Mouse (Mus musculus): Measurements from ENCODE around the gene Mrpl38.

Gene Mrpl38

DNA sequence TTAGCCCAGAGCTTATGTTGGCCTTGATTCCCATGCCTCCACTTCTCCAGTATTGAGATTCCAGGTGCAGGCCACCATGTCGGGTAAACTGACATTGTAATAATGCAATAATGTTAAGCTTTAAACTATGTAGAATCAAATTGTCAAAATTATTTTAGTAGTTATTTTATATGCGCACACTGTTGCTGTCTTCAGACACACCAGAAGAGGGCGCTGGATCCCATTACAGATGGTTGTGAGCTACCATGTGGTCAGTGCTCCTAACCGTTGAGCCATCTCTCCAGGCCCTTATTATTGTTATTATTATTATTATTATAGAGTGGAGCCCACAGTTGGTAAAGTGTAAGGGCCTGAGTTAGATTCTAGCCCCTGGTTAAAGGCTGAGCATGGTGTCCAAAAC lies 27.6 kb downstream of the Mrpl38 start:
- DNase-seq (ENCODE audit: low spot score): no peak

DNA sequence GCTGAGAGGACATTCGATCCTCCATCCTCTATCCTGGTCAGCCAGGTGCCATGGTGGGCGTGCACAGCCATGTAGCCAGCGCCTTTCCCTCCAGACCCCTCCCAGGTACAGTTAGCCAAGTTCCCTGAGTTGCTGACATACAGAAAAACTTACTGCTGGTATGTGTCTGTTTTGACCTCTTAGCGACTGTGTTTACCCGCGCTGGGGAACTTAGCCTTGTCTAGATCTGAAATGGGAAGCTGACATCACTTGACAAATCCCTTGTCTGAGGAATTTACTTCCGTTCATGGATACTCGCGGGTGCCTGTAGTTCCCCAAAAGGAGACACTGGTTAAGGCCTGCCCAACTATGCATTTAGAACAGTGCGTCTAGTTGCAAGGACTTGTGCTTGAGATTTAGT lies 28.1 kb downstream of the Mrpl38 start:
- DNase-seq (ENCODE audit: low spot score): no peak

DNA sequence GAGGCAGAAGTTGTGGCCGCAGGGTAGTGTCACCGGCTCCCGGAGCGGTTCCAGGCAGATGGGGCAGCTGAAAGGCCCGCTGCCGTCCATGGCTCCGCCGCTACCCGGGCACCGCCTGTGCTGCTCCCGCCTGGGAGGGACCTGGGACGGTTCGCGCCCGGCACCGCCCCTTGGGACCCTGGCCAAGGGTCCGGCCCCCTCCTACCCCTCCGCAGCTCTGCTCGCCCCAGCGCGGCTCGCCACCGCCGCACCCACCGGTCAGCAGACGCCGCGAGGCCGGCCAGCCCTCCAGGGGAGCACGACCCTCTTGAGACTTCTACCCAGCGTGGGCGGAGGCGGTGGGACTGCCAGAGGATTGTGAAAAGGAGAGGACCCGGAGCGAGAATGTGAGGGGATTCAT lies 28.5 kb downstream of the Mrpl38 start:
- DNase-seq (ENCODE audit: low spot score): peak; percentile 81

DNA sequence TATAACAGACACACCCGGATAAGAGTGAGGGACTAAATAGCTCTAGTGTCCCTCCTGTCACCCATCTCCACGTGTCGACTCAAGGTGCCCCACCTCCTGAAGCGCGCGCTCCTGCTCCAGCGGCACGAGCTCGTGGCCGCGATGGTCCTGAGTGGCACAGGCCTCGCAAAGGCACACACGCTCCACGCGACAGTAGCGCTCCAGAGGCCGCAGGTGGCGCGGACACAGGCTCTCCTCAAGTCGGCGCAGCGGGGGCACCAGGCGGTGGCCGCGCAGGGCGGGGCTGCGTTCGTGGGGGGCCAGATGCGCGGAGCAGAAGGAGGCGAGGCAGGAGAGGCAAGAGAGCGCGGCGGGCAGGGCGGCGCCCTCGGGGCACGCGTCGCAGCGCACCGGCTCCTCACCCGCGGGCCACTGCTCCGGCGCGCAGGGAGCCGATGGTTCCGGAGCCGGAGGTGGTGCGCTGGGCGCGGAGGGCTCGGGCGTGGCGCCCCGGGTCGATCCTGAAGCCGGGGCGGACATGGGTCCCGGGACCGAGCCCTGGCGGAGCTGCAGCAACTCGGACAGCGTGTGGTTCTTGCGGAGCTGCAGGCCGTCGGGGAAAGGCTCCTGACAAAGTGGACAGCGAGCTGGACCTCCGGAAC lies 29.1 kb downstream of the Mrpl38 start:
- DNase-seq (ENCODE audit: low spot score): no peak

DNA sequence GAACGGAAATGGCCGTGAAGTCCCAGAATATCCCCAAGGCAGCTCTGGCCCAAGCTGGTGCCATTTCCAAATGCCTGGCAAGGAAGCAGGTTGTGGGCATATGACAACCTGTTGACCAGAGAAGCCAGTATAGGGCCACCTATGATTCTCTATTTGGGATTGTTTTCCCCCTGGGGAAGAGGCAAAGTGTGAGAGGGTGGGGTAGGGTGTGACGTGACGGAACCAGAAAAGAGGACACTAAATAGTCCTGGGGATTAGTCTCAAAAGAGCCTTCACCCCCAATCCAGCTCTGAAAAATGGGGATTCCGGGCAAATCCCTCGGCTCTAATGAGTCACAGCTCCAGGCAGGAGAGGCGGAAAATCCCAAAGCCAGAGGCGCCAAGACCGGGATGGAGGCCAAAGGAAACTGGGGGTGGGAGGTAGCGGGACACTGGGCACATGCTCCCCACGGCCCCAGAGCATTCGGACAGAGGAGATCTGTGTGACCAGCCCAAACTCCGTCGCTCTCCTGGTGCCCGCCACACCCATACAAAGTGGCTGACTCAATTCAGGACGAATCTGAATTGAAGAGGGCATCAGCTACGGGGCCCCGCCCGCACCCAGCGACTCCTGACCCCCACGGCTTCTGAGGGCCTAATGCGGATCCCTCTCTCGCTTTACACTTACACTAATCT lies 30.1 kb downstream of the Mrpl38 start:
- DNase-seq (ENCODE audit: low spot score): no peak

DNA sequence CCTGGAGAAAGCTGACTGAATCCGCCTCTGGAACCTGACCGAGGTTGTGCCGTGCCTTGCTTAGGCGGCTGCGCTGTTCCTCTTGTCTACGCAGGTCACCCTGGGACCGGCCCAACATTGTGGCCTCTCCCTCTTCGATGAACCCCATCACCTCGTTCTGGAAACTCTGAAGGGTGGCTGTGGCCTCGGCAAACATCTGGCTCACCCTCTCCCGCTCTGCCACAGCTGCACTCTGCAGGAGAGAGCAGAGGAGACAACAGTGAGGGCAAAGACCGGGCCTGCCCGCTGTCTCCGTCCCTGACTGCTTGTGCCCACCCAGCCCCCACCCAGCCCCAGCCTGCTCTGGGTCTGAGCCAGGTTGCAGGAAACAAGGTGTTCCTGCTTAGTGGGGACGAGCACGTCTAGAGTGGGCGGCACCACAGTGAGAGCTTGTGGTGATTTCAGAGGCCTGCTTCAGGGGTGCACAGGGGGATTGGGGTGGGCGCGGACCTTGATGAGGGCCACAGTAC lies 30.8 kb downstream of the Mrpl38 start:
- DNase-seq (ENCODE audit: low spot score): peak; percentile 52

DNA sequence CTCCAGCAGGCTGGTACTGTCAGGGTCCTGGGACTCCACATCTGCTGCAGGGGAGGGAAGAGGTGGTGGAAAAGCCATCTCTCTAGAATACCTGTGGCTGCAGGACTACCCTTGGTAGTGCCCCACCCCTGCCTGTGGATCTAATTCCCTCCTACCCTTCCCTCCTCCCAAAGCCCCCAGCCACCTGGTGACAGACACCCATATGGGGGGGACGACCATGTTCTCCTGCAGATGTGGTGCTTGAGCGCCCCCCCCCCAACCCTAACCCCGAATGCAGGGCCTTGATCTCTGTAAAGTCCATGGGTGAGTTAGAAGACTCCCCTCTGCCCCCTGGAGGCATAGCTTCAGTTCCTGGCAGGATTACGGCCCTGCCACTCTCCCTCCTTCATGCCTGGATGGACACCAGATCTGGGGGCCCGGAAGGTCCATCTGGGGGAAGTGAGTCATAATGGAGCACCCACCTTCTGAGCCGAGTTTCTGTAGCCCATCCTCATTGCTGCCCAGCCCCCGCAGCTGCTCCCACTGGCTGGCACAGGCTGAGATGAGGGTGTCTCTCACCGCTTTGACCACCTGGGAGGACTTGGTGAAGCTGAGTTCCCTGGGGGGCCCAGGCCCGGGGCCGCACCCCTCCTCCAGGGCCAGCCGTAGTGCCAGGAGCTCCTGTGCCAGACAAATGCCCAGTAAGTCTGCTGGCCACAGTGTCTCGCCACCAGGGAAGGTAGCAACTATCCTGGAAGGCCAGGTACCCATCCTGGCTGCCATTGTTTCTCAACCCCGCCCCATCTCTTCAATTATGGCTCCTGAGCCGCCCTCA lies 31.5 kb downstream of the Mrpl38 start:
- peak; percentile 34 for DNase-seq (ENCODE audit: low spot score)

DNA sequence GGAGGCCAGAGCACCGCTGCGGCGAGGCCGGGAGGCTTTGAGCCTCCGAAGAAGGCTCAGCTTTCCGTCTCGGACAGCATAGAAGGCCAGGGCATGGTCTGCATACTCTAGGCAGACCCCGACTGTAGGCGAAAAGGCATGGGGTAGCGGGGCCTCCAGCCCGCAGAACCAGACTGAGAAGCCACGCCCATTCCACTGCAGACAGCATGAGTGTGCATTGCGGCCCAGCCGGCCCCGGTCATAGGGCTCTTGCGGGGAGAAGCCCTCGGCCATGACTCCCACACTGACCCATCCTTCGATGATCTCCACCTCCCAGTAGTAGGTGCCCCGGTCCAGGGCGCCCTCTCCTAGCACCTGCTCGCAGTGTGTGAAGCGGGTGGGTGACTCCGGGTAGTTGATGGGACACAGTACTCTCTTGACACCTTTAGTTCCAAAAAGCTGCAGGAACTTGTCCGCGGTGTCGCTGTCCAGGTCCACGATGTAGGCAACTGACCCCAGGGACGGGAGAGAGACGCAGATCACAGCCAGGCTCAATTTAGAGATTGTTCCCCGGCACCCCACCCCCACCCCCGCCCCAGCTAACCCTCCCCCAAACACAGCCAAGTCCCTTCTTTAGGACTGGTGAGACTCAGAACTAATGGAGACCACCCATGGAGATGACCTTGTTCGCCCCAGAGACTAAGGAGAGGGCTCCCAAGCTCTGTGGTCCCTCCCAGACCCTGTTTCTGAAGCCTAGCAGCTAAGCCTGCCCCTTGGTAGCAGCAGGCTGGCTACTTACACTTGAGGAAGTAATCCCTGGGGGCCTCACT lies 32.3 kb downstream of the Mrpl38 start:
- peak; percentile 27 for DNase-seq (ENCODE audit: low spot score)

DNA sequence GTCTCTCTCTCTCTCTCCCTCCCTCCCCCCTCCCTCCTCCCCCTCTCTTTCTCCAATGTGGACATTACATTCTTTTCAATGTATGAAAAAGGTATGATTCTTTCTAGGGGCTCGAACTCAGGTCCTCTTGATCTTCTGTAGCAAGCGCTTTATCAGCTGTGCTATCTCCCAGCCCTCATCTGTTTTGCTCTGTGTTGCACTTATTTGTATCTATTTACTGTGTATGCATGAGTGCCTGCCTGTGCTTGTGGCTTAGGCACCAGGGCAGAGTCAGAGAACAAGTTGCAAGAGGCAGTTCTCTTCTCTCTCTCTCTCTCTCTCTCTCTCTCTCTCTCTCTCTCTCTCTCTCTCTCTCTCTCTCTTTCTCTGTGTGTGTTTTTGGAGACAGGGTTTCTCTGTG lies 33.6 kb downstream of the Mrpl38 start:
- no peak for DNase-seq (ENCODE audit: low spot score)

DNA sequence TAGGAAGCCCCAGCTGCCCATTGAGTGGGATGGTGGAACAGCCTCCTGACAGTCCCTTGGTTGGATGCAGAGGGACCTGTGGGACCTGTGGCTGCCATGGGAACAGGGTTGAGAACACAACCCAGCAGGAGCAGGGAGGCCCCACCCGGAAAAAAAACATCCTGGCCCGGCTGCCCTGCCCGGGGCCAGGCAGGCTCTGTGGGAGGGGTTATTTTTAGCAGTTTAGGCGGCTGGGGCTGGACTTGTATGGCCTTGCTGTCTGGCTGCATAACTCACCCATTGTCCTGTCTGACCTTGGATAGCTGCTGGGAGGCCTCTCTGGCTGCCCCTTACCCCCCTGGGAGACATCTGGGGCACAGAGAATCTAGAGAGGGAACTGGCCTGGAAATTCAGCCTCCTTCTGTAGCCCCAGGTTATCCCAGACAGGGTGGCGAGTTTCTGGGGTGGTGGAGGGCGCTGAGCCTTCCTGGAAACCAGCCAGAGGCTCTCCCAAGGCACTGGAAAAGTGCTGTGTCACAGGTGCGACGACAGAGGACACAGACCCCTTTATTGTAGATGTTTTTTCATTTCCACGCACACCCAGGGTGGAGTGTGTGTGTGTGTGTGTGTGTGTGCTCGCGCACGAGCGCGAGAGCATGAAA lies 34.5 kb downstream of the Mrpl38 start:
- peak; percentile 87 for DNase-seq (ENCODE audit: low spot score)

DNA sequence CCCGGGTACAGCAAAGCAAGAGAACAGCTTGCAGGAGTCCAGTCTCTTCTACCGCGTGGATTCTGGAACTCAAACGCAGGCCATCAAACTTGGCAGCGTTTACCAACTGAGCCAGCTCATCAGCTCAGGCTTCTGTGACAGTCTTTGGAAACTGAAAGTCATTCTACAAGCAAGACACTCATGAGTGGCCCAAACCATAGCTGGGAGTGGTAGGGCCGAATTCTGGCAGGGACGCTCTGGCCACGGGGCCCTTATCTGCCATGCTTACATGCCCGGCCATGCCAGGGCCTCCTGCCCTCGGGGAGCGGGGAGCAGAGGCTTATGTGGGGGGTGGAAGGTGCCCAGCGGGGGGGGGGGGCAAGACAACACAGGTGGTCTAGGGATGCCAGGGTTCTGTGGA lies 35.1 kb downstream of the Mrpl38 start:
- DNase-seq (ENCODE audit: low spot score): no peak

DNA sequence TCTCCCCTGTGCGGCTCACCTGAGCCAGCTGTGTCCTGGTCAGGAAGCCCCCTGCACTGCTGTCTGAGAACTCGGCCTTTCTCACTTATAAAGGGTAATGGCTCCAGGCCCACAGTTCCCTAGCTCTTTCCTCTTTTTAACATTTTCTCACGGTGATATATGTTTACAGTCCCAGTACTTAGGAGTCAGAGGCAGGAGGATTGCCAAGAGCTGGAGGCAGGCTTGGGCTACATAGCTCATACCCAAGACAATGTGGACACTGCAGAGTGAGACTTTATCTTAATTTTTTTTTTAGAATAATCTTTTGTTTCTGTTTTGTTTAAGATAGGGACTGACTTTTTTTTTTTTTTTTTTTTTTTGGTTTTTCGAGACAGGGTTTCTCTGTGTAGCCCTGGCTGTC lies 36.2 kb downstream of the Mrpl38 start:
- peak; percentile 43 for DNase-seq (ENCODE audit: low spot score)

DNA sequence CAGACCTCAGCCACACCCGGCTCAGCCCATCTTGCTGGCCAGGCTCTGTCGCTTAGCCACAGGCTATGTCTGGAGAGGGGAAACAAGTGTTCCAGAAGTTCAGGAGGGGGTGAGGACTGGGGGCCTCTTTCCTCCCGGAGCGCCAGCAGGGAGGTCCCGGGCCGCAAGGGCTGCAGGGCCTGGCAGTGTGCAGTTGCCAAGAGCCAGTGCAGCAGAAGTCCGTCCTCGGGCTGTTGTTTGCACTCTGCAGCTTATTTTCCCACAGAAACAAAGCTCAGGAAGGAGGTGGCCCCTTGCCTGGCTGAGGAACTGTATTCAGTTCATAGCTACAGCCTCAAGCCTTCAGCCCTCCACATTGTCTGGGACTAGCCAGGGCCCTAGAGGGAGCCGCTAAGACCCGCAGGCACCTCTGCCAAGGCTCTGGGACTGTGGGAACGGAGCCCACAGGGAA lies 36.7 kb downstream of the Mrpl38 start:
- DNase-seq (ENCODE audit: low spot score): peak; percentile 61

DNA sequence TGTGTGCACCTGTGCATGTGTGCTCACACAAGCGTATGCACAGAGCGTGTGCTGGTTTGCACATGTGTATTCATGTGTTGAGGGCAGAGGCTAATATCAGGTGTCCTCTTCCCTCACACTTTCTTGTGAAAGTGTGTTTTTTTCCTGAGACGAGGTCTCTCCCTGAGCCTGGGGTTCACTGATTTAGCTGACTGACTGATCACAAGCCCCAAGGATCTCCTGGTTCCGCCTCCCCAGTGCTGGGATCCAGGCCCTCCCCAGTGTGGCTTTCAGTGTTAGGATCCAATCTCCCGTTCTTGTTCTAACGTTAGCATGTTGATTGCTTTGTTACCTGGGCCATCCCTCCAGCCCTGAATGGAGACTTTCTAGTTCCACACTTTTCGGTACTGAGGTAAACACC lies 37.8 kb downstream of the Mrpl38 start:
- DNase-seq (ENCODE audit: low spot score): no peak

DNA sequence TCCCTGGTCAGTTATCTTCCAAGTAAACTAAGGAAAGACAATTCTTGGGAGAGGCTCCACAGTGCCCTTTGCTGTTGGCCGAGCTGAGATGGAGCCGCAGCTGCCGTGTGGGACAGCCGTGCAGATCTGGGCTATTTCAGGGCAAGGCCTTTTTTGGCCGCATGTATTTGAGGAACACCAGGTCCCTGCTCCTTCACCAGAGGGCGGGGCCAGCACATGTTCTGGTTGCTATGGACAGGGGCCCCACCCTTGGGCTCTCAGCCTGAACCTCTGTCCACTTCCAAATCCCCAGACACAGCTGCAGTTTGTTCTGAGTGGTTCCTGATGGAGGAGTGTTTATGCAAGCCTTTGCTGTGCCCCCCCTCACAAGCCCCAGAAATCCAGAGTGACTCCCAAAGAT lies 38.3 kb downstream of the Mrpl38 start:
- DNase-seq (ENCODE audit: low spot score): peak; percentile 82

DNA sequence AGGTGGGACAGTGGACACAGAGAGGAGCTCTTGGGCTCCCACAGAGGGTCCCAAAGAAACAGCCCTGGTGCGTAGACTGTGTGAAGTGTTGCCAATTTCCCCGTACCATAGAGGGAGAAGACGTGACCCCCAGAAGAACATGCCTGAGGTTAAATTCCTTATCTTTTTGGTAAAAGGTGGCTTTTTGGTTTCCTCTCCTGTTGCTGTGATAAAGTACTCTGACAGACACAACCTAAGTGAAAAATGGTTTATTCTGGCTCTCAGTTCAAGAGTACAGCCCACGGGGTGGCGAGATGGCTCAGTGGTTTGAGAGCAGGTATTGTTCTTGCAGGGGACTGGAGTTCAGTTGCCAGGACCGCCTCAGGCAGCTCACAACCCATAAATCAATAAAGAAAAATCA lies 39.2 kb downstream of the Mrpl38 start:
- no peak for DNase-seq (ENCODE audit: low spot score)

DNA sequence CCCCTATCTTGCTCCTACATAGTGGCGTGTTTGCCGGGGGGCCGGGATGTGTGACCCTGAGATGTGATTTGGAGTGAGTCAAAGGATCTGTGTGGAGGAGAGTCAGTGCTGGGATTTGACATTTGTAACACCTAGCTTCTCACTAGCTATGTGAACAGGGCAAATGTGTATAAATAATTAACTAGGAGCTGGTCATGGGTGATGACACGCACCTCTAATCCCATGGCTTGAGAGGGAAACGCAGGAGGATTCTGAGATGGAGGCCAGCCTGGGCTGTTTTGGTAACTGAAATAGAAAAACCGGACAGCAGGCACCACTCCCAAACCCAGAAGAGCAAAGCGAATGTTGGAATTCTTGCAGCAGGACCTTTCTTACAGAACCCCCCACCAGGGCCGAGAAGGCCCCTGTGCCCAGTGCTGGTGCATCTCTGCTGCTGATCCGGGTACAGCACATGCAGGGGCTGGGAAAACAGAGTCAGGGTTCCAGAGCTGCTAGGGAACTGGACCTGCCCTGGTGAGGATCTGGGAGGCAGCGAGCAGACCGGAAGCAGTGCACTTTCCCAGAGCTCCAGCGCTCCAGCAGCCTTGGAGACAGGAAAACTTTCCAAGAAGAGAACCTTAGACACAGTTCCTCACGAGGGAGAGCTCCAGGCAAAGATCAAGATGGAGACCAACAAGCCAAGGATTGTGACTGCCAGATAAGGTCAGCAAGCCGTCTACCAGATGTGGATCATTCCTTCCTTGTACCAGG lies 39.8 kb downstream of the Mrpl38 start:
- no peak for DNase-seq (ENCODE audit: low spot score)

DNA sequence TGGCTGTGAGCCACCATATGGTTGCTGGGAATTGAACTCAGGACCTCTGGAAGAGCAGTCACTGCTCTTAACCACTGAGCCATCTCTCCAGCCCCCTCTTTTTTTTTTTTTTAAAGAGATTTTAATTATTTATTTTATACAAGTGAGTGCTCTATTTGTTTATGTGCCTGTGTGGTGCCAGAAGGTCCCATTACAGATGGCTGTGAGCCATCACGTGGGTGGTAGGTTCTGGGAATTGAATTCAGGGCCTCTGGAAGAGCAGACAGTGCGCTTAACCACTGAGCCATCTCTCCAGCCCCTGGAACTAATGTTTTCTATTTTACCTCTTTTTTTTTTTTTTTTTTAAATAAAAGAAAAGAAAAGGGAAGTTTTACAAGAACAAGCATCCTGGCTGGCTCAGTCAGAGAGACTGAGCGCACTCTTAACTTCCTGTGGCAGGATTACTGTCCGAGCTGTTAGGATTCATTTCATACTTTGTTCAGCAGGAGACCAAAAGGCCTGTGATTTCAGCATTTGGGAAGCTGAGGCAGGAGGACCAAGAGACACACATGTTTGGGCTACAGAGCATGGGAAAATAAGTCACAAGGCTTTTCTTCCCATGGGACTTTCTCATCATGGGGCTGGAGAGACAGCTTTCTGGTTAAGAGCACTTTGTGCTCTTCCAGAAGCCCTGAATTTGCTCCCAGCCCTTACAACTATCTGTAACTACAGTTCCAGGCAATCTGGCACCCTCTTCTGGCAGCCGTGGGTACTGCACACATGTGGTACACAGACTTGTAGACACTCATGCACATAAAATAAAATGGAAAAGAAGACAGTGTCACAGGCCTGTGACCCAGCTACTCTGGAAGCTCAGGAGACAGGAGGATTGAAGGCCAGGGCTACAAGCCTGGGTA lies 42.2 kb downstream of the Mrpl38 start:
- peak; percentile 68 for DNase-seq (ENCODE audit: low spot score)

DNA sequence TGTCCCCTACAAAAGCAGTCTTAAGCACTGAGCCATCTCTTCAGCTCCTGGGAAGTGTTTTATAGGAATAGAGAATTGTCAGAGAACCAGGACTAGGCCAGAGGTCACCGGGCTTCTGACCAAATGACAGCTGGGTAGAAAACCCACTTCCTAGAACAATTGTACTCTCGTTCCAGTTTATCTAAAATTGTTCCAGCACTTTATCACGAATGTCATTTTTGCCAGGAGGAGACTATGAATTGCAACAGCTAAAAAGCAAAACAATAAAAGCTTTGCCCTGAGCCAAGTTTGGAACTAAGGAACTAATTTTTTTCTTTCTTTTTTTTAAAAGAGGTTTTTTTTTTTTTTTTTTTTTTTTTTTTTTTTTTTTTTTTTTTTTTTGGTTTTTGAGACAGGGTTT lies 43.1 kb downstream of the Mrpl38 start:
- peak; percentile 72 for DNase-seq (ENCODE audit: low spot score)

Measured in testis, postnatal 14 days (tissue).